Mouse (Mus musculus) myocyte (in vitro differentiated cells): Measurements from ENCODE around the gene Tex35.
A peak's percentile ranks its signal among the peaks of the same experiment; 100 is the strongest.

ENCODE experiments used
- POLR2A ChIP-seq: IDR thresholded peaks from one replicate; pipeline ENCODE4 v1.6.1; 2011; ENCODE audit warnings: low read depth, mild to moderate bottlenecking, control low read depth, moderate library complexity; ENCODE audit not compliant: insufficient read length
- TCF12 ChIP-seq: IDR thresholded peaks from one replicate; pipeline ENCODE4 v1.6.1; 2011; ENCODE audit warnings: mild to moderate bottlenecking, control low read depth; ENCODE audit not compliant: poor library complexity, insufficient read depth, severe bottlenecking

DNA sequence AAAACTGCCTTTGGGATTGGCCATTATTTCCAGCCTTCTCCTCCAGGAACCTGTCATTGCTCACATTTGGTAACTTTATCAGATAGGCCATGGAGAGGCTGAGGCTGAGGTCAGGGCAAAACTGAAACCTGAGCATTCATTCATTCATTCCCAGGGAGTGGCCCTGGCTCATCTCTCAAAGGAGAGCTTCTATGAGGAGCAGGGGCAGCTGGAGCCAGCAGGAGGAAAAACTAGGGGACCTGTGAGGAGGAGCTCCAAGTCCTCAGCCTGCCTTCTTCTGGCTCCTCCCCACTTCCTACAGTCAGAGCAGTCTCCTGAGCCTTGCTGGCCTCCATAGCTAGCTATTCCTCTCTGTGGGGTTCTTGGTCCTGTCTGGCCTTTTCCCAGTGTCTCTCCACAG is 40.2 kb downstream of the Tex35 start:
- no peak for TF ChIP-seq POLR2A
- TF ChIP-seq TCF12, result peak; percentile 60
